Mouse (Mus musculus) lung, embryonic 15.5 days (tissue): ENCODE measurements around the gene 9230113P08Rik. TPM values are rescaled to one million over a fixed set of nuclear protein-coding genes. Genes with fewer than 3 reads are reported as not detected.
"Not testable (repeated sequence)": the region's sequence is repeated elsewhere in the genome, so short reads cannot be mapped to it uniquely, and the experiment has no call there.

Experiments
- ATAC-seq: fragments of 200-750 bp; cut with Nextera tagmentation; 2 replicates; pipeline ENCODE4 v1.8.0; 2017; ENCODE audit warnings: moderate number of reproducible peaks, borderline replicate concordance; ENCODE audit not compliant: low FRiP score, low TSS enrichment; ENCODE audit errors: extremely low read depth
- H3K27ac ChIP-seq: fragments of 300-500 bp; sonication (generic); 2 replicates; pipeline ENCODE4 v1.5.1; 2015; ENCODE audit warnings: moderate library complexity, mild to moderate bottlenecking, inconsistent platforms
- H3K27me3 ChIP-seq: fragments of 300-500 bp; sonication (generic); 2 replicates; pipeline ENCODE4 v1.6.1; 2015; ENCODE audit warnings: inconsistent platforms
- H3K36me3 ChIP-seq: fragments of 300-500 bp; sonication (generic); 2 replicates; pipeline ENCODE4 v1.6.1; 2015; ENCODE audit warnings: inconsistent platforms
- H3K4me1 ChIP-seq: fragments of 300-500 bp; sonication (generic); 2 replicates; pipeline ENCODE4 v1.6.1; 2015; ENCODE audit warnings: inconsistent platforms
- H3K4me2 ChIP-seq: fragments of 300-500 bp; sonication (generic); 2 replicates; pipeline ENCODE4 v1.6.1; 2015; ENCODE audit warnings: inconsistent platforms, mild to moderate bottlenecking, moderate library complexity
- H3K4me3 ChIP-seq: fragments of 300-500 bp; sonication (generic); 2 replicates; pipeline ENCODE4 v1.5.1; 2015; ENCODE audit warnings: mild to moderate bottlenecking, inconsistent platforms
- H3K9ac ChIP-seq: fragments of 300-500 bp; sonication (generic); 2 replicates; pipeline ENCODE4 v1.6.1; 2015; ENCODE audit warnings: inconsistent platforms
- H3K9me3 ChIP-seq: fragments of 300-500 bp; sonication (generic); 2 replicates; pipeline ENCODE4 v1.6.1; 2016; ENCODE audit warnings: inconsistent platforms
- WGBS: fragments of 180-500 bp; shearing (Covaris S2); methylation state at CpG from one replicate; pipeline ENCODE4 v1.1.7; 2015; 5-methylcytosine and 5-hydroxymethylcytosine counted together
- polyA plus RNA-seq: library from polyadenylated mRNA; unstranded; fragments of >200 nt; fragmentation: Nextera tagmentation; extraction: Ambion mirVana; gene quantifications from 2 replicates; pipeline ENCODE4 v1.2.1, GENCODE M21; 2015

Gene 9230113P08Rik
- polyA plus RNA-seq, result not detected in 2 replicates

DNA sequence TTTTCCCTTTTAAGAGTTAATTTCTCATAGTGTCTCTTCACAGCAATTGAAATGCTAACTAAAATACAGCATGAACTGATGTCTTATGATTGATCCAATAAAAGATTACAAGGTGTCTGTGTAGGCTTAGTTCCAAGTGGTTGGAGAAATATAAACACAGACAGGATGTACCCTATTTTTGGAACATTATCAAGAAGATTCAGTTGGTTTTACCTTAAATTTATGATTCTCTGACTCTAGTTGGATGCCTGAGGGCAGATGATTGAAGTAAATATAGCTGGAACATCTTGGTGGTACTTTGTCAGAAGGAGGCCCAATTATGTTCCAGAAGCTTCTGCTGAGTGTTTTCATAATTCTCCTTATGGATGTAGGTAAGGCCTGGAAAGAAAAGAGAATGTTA is at the start of gene 9230113P08Rik:
9230113P08Rik (plus strand) TSS at position 301 of the 400 bp plus-strand sequence.
- not testable (repeated sequence) for H3K9ac ChIP-seq, H3K4me3 ChIP-seq, H3K27ac ChIP-seq, ATAC-seq, H3K27me3 ChIP-seq, H3K4me2 ChIP-seq, H3K9me3 ChIP-seq, H3K36me3 ChIP-seq, H3K4me1 ChIP-seq

DNA sequence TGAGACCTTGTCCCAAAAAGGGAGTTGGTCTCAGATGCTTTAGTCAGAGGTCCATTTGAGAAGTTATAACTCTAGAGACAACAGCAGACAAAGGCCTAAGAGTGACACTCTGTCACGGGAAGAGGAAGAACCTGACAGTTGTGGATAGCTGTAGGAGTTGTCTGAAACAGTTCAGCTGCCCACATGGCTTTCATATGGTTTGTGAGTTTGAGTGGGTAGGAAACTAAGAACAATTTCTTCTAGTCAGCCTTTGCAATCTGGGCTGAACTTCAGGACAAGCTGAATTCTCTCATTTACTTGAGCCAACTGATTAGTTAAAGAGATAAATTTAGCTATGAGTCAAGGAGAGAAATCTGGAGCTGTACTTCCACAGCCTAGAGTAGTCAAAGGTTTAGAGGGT is 15.1 kb upstream of the 9230113P08Rik start:
- ATAC-seq, H3K9me3 ChIP-seq, H3K36me3 ChIP-seq, H3K4me2 ChIP-seq, H3K9ac ChIP-seq, H3K4me3 ChIP-seq, H3K4me1 ChIP-seq, H3K27me3 ChIP-seq, H3K27ac ChIP-seq: not testable (repeated sequence)
- 65% methylated on average over 1 of the region's 1 CpGs for whole genome bisulfite sequencing

DNA sequence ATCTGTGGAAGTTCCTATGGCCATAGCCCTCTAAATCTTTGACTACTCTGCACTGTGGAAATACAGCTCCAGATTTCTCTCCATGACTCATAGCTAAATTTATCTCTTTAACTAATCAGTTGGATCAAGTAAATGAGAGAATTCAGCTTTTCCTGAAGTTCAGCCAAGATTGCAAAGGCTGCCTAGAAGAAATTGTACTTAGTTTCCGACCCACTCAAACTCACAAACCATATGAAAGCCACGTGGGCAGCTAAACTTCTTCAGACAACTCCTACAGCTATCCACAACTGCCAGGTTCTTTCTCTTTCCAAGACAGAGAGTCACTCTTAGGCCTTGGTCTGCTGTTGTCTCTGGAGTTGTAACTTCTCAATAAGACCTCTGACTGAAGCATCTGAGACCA is 3.7 kb upstream of the 9230113P08Rik start:
- no peak overlapping the region for H3K9ac ChIP-seq
- no peak for ATAC-seq
- H3K4me2 ChIP-seq, result no peak overlapping the region
- H3K4me1 ChIP-seq, result no peaks in the 10 kb centered on the region
- no peaks in the 10 kb centered on the region for H3K9me3 ChIP-seq
- 66% methylated on average over 2 of the region's 2 CpGs for WGBS
- H3K27me3 ChIP-seq, result no peaks in the 10 kb centered on the region
- H3K36me3 ChIP-seq, result no peaks in the 10 kb centered on the region
- no peak overlapping the region for H3K4me3 ChIP-seq
- H3K27ac ChIP-seq, result no peak overlapping the region

DNA sequence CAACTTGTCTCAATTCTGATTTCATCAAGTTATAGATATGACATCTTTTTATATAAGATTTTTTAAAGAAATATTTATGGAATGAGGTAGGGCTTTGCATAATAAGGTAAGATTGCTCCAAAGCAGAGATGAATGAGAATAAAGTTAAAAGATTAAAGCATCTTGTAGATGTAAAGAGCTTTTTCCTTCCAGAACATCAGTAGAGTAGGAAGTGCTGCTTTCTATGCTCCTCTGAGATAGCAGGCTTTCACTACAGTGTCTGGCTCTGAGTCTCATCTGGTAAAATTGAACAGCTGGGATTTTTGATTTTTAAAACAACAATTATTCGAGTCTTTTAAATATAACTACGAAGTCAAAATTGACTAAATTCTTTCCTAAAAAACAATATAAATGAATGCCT is 22.6 kb downstream of the 9230113P08Rik start:
- no peaks in the 10 kb centered on the region for H3K4me1 ChIP-seq
- ATAC-seq, result no peak
- no peak overlapping the region for H3K4me3 ChIP-seq
- no peaks in the 10 kb centered on the region for H3K36me3 ChIP-seq
- no peak overlapping the region for H3K4me2 ChIP-seq
- H3K9ac ChIP-seq, result no peak overlapping the region
- no peaks in the 10 kb centered on the region for H3K9me3 ChIP-seq
- no peak overlapping the region for H3K27ac ChIP-seq
- WGBS, result 78% methylated on average over 2 of the region's 2 CpGs
- no peaks in the 10 kb centered on the region for H3K27me3 ChIP-seq

Other genes starting within 250 kb of the 9230113P08Rik start
- gene Pate1, start 221.0 kb upstream of the 9230113P08Rik start, polyA plus RNA-seq, result not detected in 2 replicates
- gene Gm17677, start 167.4 kb upstream of the 9230113P08Rik start, polyA plus RNA-seq, result not detected in 2 replicates
- gene Gm17727, start 130.3 kb upstream of the 9230113P08Rik start, polyA plus RNA-seq, result not detected in 2 replicates
- not detected in 2 replicates for gene Gm27235, start 118.3 kb upstream of the 9230113P08Rik start, polyA plus RNA-seq
- not detected in 2 replicates for gene D730048I06Rik, start 118.3 kb upstream of the 9230113P08Rik start, polyA plus RNA-seq
- gene 9230110F15Rik, start 64.3 kb upstream of the 9230113P08Rik start, polyA plus RNA-seq, result not detected in 2 replicates
- not detected in 2 replicates for gene Gm5916, start 220.4 kb downstream of the 9230113P08Rik start, polyA plus RNA-seq